In genomic region chr4:82916003-82916677, GRCm38 (mm10) we compare ENCODE assay signal across 9 mouse cellular contexts. TPM values are rescaled to one million over a fixed set of nuclear protein-coding genes. Genes with fewer than 3 reads are reported as not detected.
A peak's percentile ranks its signal among the peaks of the same experiment; 100 is the strongest.
DNase-seq lines count a peak whose midpoint lies in the region; ATAC-seq and TF ChIP-seq lines count a peak whose summit lies in the region.
"Had no signal": no experiment of that assay in that cellular context is flagged by ENCODE, and none has a peak within 500 bp of the region (broad histone marks: within the 10 kb centered on the region; RNA-seq: fewer than 3 reads in every experiment).

No protein-coding gene starts in this region.

- TF ChIP-seq CTCF in midbrain, postnatal 0 days (IDR thresholded peaks at IDR 0.05), result no peak

- H3K4me1 ChIP-seq in lung, embryonic 16.5 days (replicated peaks; ENCODE audit: control insufficient read depth, insufficient read depth, low read length), result peaks cover 20% of the 10 kb centered on the region
- H3K4me1 ChIP-seq in midbrain, postnatal 0 days (ENCODE audit: insufficient read depth, low read length), result peaks cover 2% of the 10 kb centered on the region; the same call in 1 of the 2 replicates

- H3K36me3 ChIP-seq in lung, embryonic 16.5 days (ENCODE audit: control insufficient read depth, insufficient read depth, low read length), result peaks cover 3% of the 10 kb centered on the region; the same call in 1 of the 2 replicates
- H3K36me3 ChIP-seq in midbrain, postnatal 0 days (ENCODE audit: insufficient read depth, low read length), result no peaks in the 10 kb centered on the region

- H3K27me3 ChIP-seq in lung, embryonic 16.5 days (ENCODE audit: control insufficient read depth, insufficient read depth, low read depth, low read length), result no peaks in the 10 kb centered on the region
- H3K27me3 ChIP-seq in midbrain, postnatal 0 days (ENCODE audit: insufficient read depth, low read length), result no peaks in the 10 kb centered on the region

- no peak overlapping the region for H3K4me3 ChIP-seq in lung, embryonic 16.5 days (ENCODE audit: low read length)
- H3K4me3 ChIP-seq in midbrain, postnatal 0 days (ENCODE audit: low read depth, low read length), result peak overlapping the region; percentile 15; the same call in 1 of the 2 replicates

- H3K9ac ChIP-seq in lung, embryonic 16.5 days (ENCODE audit: low read length), result no peak overlapping the region
- 0 out of 2 replicates have a peak overlapping the region, but pooled peaks have one; percentile 19 for H3K9ac ChIP-seq in midbrain, postnatal 0 days (replicated peaks; ENCODE audit: low read length, poor library complexity, severe bottlenecking)
- H3K9ac ChIP-seq: liver, embryonic 14.5 days had no signal

- no peaks in the 10 kb centered on the region for H3K9me3 ChIP-seq in lung, embryonic 16.5 days (ENCODE audit: control insufficient read depth, low read length)
- no peaks in the 10 kb centered on the region for H3K9me3 ChIP-seq in midbrain, postnatal 0 days (ENCODE audit: low read length)

- 38% methylated on average over 14 of the region's 14 CpGs for WGBS in lung, embryonic 16.5 days
- WGBS in midbrain, postnatal 0 days, result 14% methylated on average over 14 of the region's 14 CpGs

- no peak for ATAC-seq in lung, embryonic 16.5 days (ENCODE audit: low read depth)
- ATAC-seq in midbrain, postnatal 0 days (ENCODE audit: low FRiP score), result peak; percentile 81

- DNase-seq in adrenal gland, postnatal 10 days, result peak; percentile 11
- DNase-seq in adrenal gland, adult (ENCODE audit: inconsistent age in 2 of 2, low spot score in 1 of 2), result no peak
- DNase-seq in lung, adult 18-20 months, result no peak
- DNase-seq in heart, postnatal 4 days, result peak; percentile 12
- DNase-seq in midbrain, postnatal 0 days (ENCODE audit: low spot score), result peak; percentile 91
- DNase-seq in urinary bladder, postnatal 25 days (ENCODE audit: low spot score), result no peak
- no peak for DNase-seq in gastrocnemius, postnatal 25 days

- peak overlapping the region; percentile 35; the same call in 1 of the 2 replicates for H3K27ac ChIP-seq in lung, embryonic 16.5 days (ENCODE audit: low read length)
- H3K27ac ChIP-seq in midbrain, postnatal 0 days (ENCODE audit: low read depth, low read length), result peak overlapping the region; percentile 82
- H3K27ac ChIP-seq: liver, embryonic 14.5 days had no signal

- H3K4me2 ChIP-seq in lung, embryonic 16.5 days (ENCODE audit: low read depth, low read length), result peak overlapping the region; percentile 39
- H3K4me2 ChIP-seq in midbrain, postnatal 0 days (ENCODE audit: low read depth, low read length, poor library complexity, severe bottlenecking), result peak overlapping the region; percentile 32

RNA-seq across cellular contexts. Expression of gene Cer1, which starts 31.2 kb away (rescaled TPM):
- total RNA-seq in adrenal gland, postnatal 10 days (2021), result not detected
- 0.24 and 0.25 TPM in 2 replicates for polyA plus RNA-seq in lung, embryonic 16.5 days (2015; fragmentation: Nextera tagmentation; extraction: Ambion mirVana)
- not detected for total RNA-seq in heart, postnatal 4 days (2021)
- total RNA-seq in midbrain, postnatal 0 days (2014; rRNA removed), result not detected in 2 replicates
- polyA plus RNA-seq in midbrain, postnatal 0 days (2015; fragmentation: Nextera tagmentation; extraction: Ambion mirVana), result not detected in 2 replicates
- total RNA-seq in gastrocnemius, postnatal 25 days (2021), result not detected
- polyA plus RNA-seq: liver, embryonic 14.5 days had no signal

RNA-seq across cellular contexts. Expression of gene Zdhhc21, which starts 56.4 kb away (rescaled TPM):
- total RNA-seq in adrenal gland, postnatal 10 days (2021), result 10 to 100 TPM; 17.8 to 19.5 TPM
- 15.7 and 17.9 TPM in 2 replicates for polyA plus RNA-seq in lung, embryonic 16.5 days (2015; fragmentation: Nextera tagmentation; extraction: Ambion mirVana)
- total RNA-seq in heart, postnatal 4 days (2021), result 10 to 100 TPM; 19.8 to 20.3 TPM
- total RNA-seq in midbrain, postnatal 0 days (2014; rRNA removed), result 50.3 and 55.1 TPM in 2 replicates
- polyA plus RNA-seq in midbrain, postnatal 0 days (2015; fragmentation: Nextera tagmentation; extraction: Ambion mirVana), result 11.5 and 14.8 TPM in 2 replicates
- total RNA-seq in gastrocnemius, postnatal 25 days (2021), result 10 to 100 TPM; 10.8 to 13.1 TPM

Comparison
In these comparisons a context has a peak if more than half of its experiments do, and no peak if none do; other contexts are left out.
1. DNase-seq: peak in adrenal gland, postnatal 10 days (single experiment), heart, postnatal 4 days (single experiment) and midbrain, postnatal 0 days (single experiment); none in adrenal gland, adult (0 of 2), lung, adult 18-20 months (0 of 2), urinary bladder, postnatal 25 days (single experiment) and gastrocnemius, postnatal 25 days (single experiment).